In genomic region chr15:95536230-95536629, GRCm38 (mm10) we compare ENCODE assay signal across 14 mouse cellular contexts. TPM values are rescaled to one million over a fixed set of nuclear protein-coding genes. Genes with fewer than 3 reads are reported as not detected.
DNase-seq lines count a peak whose midpoint lies in the region; ATAC-seq and TF ChIP-seq lines count a peak whose summit lies in the region.
"Had no signal": no experiment of that assay in that cellular context is flagged by ENCODE, and none has a peak within 500 bp of the region (broad histone marks: within the 10 kb centered on the region; RNA-seq: fewer than 3 reads in every experiment).

No protein-coding gene starts in this region.

- H3K9ac ChIP-seq in hindbrain, postnatal 0 days (replicated peaks; ENCODE audit: low read length): no peak overlapping the region
- H3K9ac ChIP-seq in hindbrain, embryonic 14.5 days: no peak overlapping the region
- no peak overlapping the region for H3K9ac ChIP-seq in forebrain, embryonic 15.5 days (replicated peaks)
- no peak overlapping the region for H3K9ac ChIP-seq in midbrain, postnatal 0 days (replicated peaks; ENCODE audit: low read length, poor library complexity, severe bottlenecking)
- H3K9ac ChIP-seq: hindbrain, embryonic 12.5 days; liver, embryonic 13.5 days; stomach, embryonic 15.5 days had no signal

- H3K36me3 ChIP-seq in hindbrain, postnatal 0 days (ENCODE audit: insufficient read depth, low read length): no peaks in the 10 kb centered on the region
- no peaks in the 10 kb centered on the region for H3K36me3 ChIP-seq in hindbrain, embryonic 14.5 days (replicated peaks; ENCODE audit: control insufficient read depth, insufficient read depth)
- no peaks in the 10 kb centered on the region for H3K36me3 ChIP-seq in forebrain, embryonic 15.5 days
- no peaks in the 10 kb centered on the region for H3K36me3 ChIP-seq in midbrain, postnatal 0 days (ENCODE audit: insufficient read depth, low read length)
- H3K36me3 ChIP-seq: hindbrain, embryonic 12.5 days; liver, embryonic 13.5 days; stomach, embryonic 15.5 days had no signal

- H3K9me3 ChIP-seq in hindbrain, postnatal 0 days (ENCODE audit: low read length): no peaks in the 10 kb centered on the region
- no peaks in the 10 kb centered on the region for H3K9me3 ChIP-seq in hindbrain, embryonic 14.5 days (ENCODE audit: control insufficient read depth, low read length)
- no peaks in the 10 kb centered on the region for H3K9me3 ChIP-seq in forebrain, embryonic 15.5 days
- no peaks in the 10 kb centered on the region for H3K9me3 ChIP-seq in midbrain, postnatal 0 days (ENCODE audit: low read length)
- H3K9me3 ChIP-seq: hindbrain, embryonic 12.5 days; stomach, embryonic 15.5 days had no signal

- H3K27me3 ChIP-seq in hindbrain, postnatal 0 days (ENCODE audit: insufficient read depth, low read length): no peaks in the 10 kb centered on the region
- H3K27me3 ChIP-seq in hindbrain, embryonic 14.5 days (ENCODE audit: control insufficient read depth, insufficient read depth, low read length): no peaks in the 10 kb centered on the region
- H3K27me3 ChIP-seq in forebrain, embryonic 15.5 days: no peaks in the 10 kb centered on the region
- H3K27me3 ChIP-seq in midbrain, postnatal 0 days (ENCODE audit: insufficient read depth, low read length): no peaks in the 10 kb centered on the region
- H3K27me3 ChIP-seq: hindbrain, embryonic 12.5 days; liver, embryonic 13.5 days; megakaryocyte, embryonic 14.5 days; stomach, embryonic 15.5 days had no signal

- intact Hi-C loops in gastrocnemius, adult 2 months (cut with DNase I): no loop called here

- peak overlapping the region; percentile 52; the same call in 1 of the 2 replicates for H3K27ac ChIP-seq in hindbrain, postnatal 0 days
- no peak overlapping the region for H3K27ac ChIP-seq in hindbrain, embryonic 14.5 days
- H3K27ac ChIP-seq in forebrain, embryonic 15.5 days (replicated peaks): peak overlapping the region; percentile 63
- H3K27ac ChIP-seq in midbrain, postnatal 0 days (ENCODE audit: low read depth, low read length): no peak overlapping the region
- H3K27ac ChIP-seq in gastrocnemius, adult 2 months: no peak overlapping the region
- H3K27ac ChIP-seq: hindbrain, embryonic 12.5 days; liver, embryonic 13.5 days; stomach, embryonic 15.5 days had no signal

- no peak for TF ChIP-seq CTCF in hindbrain, postnatal 0 days (IDR thresholded peaks at IDR 0.05; ENCODE audit: low read depth)
- TF ChIP-seq CTCF in midbrain, postnatal 0 days (IDR thresholded peaks at IDR 0.05): no peak
- TF ChIP-seq CTCF in gastrocnemius, adult 2 months (IDR thresholded peaks at IDR 0.05): no peak

- 0 out of 2 replicates have a peak, but pooled peaks cover 5% of the 10 kb centered on the region for H3K4me1 ChIP-seq in hindbrain, postnatal 0 days (ENCODE audit: insufficient read depth, low read length)
- H3K4me1 ChIP-seq in hindbrain, embryonic 14.5 days (replicated peaks; ENCODE audit: control insufficient read depth, insufficient read depth, low read length): 0 out of 2 replicates have a peak, but pooled peaks cover 5% of the 10 kb centered on the region
- peaks cover 17% of the 10 kb centered on the region for H3K4me1 ChIP-seq in forebrain, embryonic 15.5 days
- H3K4me1 ChIP-seq in midbrain, postnatal 0 days (ENCODE audit: insufficient read depth, low read length): no peaks in the 10 kb centered on the region
- H3K4me1 ChIP-seq: hindbrain, embryonic 12.5 days; liver, embryonic 13.5 days; megakaryocyte, embryonic 14.5 days; stomach, embryonic 15.5 days had no signal

- peak; percentile 78 for ATAC-seq in hindbrain, postnatal 0 days
- ATAC-seq in hindbrain, embryonic 14.5 days (ENCODE audit: low FRiP score): no peak
- peak; percentile 76 for ATAC-seq in forebrain, embryonic 15.5 days (replicated peaks)
- no peak for ATAC-seq in midbrain, postnatal 0 days (ENCODE audit: low FRiP score)

- H3K4me2 ChIP-seq in hindbrain, postnatal 0 days (ENCODE audit: low read depth, low read length): no peak overlapping the region
- H3K4me2 ChIP-seq in hindbrain, embryonic 14.5 days (replicated peaks): no peak overlapping the region
- no peak overlapping the region for H3K4me2 ChIP-seq in forebrain, embryonic 15.5 days (replicated peaks)
- no peak overlapping the region for H3K4me2 ChIP-seq in midbrain, postnatal 0 days (ENCODE audit: low read depth, low read length, poor library complexity, severe bottlenecking)
- H3K4me2 ChIP-seq: hindbrain, embryonic 12.5 days; liver, embryonic 13.5 days; stomach, embryonic 15.5 days had no signal

- DNase-seq in hindbrain, postnatal 0 days (ENCODE audit: low spot score): peak; percentile 84
- DNase-seq in hindbrain, embryonic 14.5 days (ENCODE audit: low spot score): no peak
- DNase-seq in cerebellum, adult 11 months: peak; percentile 69
- peak; percentile 88 for DNase-seq in midbrain, postnatal 0 days (ENCODE audit: low spot score)
- no peak for DNase-seq in gastrocnemius, adult 2 months
- no peak for DNase-seq in embryo, embryonic 9.5 days (ENCODE audit: extremely low spot score)
- no peak for DNase-seq in embryo, embryonic 10 days (ENCODE audit: low spot score)
- DNase-seq: heart, adult 11 months; liver, embryonic 13.5 days had no signal

- no peak overlapping the region for H3K4me3 ChIP-seq in hindbrain, postnatal 0 days (ENCODE audit: low read length)
- no peak overlapping the region for H3K4me3 ChIP-seq in hindbrain, embryonic 14.5 days (replicated peaks; ENCODE audit: low read length)
- no peak overlapping the region for H3K4me3 ChIP-seq in forebrain, embryonic 15.5 days
- no peak overlapping the region for H3K4me3 ChIP-seq in midbrain, postnatal 0 days (ENCODE audit: low read depth, low read length)
- no peak overlapping the region for H3K4me3 ChIP-seq in gastrocnemius, adult 2 months
- H3K4me3 ChIP-seq: erythroblast, embryonic 14.5 days; hindbrain, embryonic 12.5 days; liver, embryonic 13.5 days; stomach, embryonic 15.5 days had no signal

- 45% methylated on average over 4 of the region's 4 CpGs for WGBS in hindbrain, postnatal 0 days
- 54% methylated on average over 4 of the region's 4 CpGs for WGBS in hindbrain, embryonic 14.5 days
- WGBS in forebrain, embryonic 15.5 days: 33% methylated on average over 4 of the region's 4 CpGs
- WGBS in midbrain, postnatal 0 days: 55% methylated on average over 4 of the region's 4 CpGs

RNA-seq across cellular contexts. Expression of gene Nell2, which starts 7.9 kb away (rescaled TPM):
- 173 and 190 TPM in 2 replicates for total RNA-seq in hindbrain, postnatal 0 days (2014; rRNA removed)
- 135 and 148 TPM in 2 replicates for polyA plus RNA-seq in hindbrain, postnatal 0 days (2015; fragmentation: Nextera tagmentation; extraction: Ambion mirVana)
- 192 and 203 TPM in 2 replicates for polyA plus RNA-seq in hindbrain, embryonic 14.5 days (2014; fragmentation: Nextera tagmentation; extraction: Ambion mirVana)
- 186 and 213 TPM in 2 replicates for polyA plus RNA-seq in forebrain, embryonic 15.5 days (2015; fragmentation: Nextera tagmentation; extraction: Ambion mirVana)
- 199 and 218 TPM in 2 replicates for total RNA-seq in midbrain, postnatal 0 days (2014; rRNA removed)
- polyA plus RNA-seq in midbrain, postnatal 0 days (2015; fragmentation: Nextera tagmentation; extraction: Ambion mirVana): 178 and 181 TPM in 2 replicates
- under 1 TPM; 0.18 to 0.36 TPM for total RNA-seq in gastrocnemius, adult 2 months (2021)
- polyA plus RNA-seq: erythroblast, embryonic 14.5 days had no signal

Comparison
In these comparisons a context has a peak if more than half of its experiments do, and no peak if none do; other contexts are left out.
1. ATAC-seq: peak in hindbrain, postnatal 0 days (single experiment) and forebrain, embryonic 15.5 days (single experiment); none in hindbrain, embryonic 14.5 days (single experiment) and midbrain, postnatal 0 days (single experiment).
2. DNase-seq: peak in hindbrain, postnatal 0 days (single experiment), cerebellum, adult 11 months (single experiment) and midbrain, postnatal 0 days (single experiment); none in hindbrain, embryonic 14.5 days (single experiment), gastrocnemius, adult 2 months (single experiment), embryo, embryonic 9.5 days (single experiment) and embryo, embryonic 10 days (single experiment).
3. H3K27ac ChIP-seq: peak in hindbrain, postnatal 0 days (single experiment) and forebrain, embryonic 15.5 days (single experiment); none in hindbrain, embryonic 14.5 days (single experiment), midbrain, postnatal 0 days (single experiment) and gastrocnemius, adult 2 months (single experiment).